Mouse (Mus musculus) naive thymus-derived CD4-positive, alpha-beta T cell, adult 2 months (primary cell): Measurements from ENCODE around the gene Lrrc4.

Experiments
- DNase-seq: peaks from one replicate; pipeline ENCODE4 v3.0.0-alpha.2; 2011; ENCODE audit warnings: low read depth

Lrrc4 gene

DNA sequence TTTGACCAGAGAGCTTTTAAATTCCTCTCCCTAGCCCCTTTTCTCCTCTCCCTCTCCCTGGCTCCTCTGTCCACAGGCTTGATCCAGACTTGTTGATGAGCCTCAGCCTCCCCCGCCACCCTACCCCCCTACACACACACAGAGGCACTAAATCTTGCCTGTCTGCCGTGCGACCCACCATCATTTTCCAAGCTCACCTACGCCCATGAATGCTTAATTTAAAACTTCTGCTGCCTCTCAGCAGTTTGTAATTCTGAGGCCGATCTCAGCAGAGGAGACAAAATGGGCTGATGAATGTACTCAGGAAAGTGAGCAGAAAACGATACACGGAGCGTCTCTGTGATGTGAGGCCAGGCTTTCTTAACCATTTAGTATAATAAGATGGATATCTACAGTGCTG, 23.1 kb upstream of the Lrrc4 start:
- DNase-seq, result no peak

DNA sequence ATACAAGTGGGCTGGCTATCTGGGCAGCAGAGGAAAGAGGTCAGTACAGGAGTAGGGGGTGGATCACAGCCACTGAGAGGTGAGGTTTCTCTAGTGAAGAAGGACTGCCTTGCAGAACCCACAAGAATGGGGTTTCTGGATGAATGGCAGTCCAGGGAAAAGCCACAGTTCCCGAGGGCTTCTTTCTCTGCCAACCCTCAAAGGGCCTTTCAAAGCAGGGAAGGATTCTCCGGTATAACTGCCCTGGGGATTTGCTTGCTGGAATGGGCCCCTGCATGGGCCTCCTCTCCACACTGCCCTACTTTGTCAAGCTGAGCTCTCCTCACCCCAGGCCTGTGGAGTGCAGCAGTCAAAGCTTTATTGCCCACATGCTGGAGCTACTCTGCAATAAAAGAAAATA, 22.1 kb upstream of the Lrrc4 start:
- DNase-seq, result no peak

DNA sequence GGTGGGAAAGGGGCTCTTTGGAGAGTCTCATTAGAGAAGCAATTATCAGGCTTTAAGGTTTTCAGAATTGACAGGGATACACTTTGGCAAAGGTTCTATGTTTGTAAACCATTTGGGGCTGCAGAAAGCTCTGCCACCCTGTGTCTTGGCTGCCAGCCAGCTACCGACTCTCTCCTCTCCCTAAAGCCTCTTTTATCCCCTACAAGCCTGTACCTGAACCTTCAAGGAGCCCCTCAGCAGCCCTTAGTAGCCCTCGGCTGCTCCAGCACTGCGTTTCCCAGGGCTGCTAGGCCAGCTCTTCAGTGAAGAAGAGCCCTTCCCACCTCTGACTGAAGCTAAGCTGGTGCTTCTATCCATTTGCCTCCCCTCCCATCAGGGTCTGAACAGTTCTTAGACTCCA, 21.6 kb upstream of the Lrrc4 start:
- DNase-seq, result no peak

DNA sequence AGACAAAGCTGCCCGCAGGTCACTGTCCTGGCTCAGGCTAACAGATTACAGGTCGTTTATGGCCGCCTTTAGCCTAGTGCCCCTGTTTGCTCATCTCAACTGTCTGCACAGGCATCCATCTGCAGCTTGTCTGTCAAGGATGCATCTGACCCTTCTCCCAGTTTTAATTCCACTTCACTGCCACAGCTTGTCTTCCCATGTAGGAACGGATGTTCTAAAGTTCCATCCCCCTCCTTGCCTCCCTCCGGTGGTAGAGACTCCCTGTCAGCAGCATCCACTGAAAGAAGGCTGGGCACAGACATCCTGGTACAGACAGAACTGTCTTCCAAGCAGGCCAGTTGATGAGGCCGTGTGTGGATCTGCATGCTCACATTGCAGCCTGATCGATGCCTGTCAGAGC, 20.8 kb upstream of the Lrrc4 start:
- DNase-seq, result no peak

DNA sequence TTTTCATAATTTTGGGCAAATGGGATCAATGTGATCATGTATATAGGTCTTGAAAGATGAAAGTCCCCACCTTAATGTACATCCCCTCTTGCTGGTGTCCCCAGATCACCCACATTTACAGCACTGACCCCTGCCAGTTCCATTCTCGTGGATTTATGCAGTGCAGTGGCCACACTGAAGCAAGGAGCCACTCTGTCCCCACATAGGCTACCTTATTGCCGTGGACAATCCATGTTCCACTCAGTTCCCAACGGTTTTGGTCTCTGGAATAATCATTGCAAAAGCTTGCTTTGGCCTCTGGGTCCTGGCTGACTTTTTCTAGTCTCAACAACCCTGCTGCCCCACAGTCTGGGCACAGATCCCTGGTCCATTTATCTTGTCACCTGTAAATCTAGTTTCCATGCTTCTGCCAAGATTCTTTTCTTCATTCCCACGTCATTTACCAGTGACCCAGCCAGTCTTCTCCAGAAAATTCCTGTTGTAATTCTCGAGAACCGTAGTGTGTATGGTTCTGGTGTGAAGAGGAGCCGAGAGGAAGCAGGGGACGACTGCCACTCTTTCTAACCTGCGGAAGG, 18.9 kb upstream of the Lrrc4 start:
- DNase-seq, result no peak

DNA sequence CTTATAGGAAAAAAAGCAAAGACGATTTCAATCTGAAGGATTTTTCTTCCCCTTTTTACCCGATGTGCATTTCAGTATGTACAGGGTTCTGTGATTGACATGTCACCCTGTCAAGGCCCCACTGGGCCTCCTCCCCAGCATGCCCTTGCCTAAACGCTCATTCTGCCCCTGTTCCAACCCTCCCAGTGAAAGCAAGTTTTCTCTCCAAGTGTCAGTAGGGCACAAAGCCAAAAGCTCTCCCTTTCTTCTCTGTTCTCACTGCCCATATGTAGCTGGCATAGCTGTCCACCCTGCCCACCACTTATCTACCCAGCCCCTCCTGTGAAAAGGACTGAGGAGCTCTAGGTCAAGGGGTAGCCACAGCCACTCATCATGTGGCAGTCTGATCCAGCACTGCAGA, 17.8 kb upstream of the Lrrc4 start:
- DNase-seq, result no peak

DNA sequence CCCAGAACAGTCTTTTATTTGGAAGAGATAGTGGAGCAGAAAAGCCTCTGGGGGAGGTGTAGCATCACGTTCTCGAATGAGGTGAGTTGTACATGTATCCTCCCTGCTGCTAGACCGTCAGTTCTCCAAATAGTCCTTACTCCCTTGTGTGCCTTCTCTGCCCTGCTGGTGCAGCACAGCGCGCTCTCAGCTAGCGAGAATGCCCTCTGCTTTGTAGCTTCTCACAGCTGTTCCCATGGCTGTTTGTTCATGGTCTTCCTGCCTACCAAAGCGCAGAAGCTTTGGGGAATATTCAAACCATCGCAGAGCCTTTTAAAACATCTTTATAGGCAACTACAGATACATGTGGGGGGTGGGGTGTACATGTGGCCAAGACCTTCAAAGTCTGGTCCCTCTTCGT, 17.3 kb upstream of the Lrrc4 start:
- DNase-seq, result no peak

DNA sequence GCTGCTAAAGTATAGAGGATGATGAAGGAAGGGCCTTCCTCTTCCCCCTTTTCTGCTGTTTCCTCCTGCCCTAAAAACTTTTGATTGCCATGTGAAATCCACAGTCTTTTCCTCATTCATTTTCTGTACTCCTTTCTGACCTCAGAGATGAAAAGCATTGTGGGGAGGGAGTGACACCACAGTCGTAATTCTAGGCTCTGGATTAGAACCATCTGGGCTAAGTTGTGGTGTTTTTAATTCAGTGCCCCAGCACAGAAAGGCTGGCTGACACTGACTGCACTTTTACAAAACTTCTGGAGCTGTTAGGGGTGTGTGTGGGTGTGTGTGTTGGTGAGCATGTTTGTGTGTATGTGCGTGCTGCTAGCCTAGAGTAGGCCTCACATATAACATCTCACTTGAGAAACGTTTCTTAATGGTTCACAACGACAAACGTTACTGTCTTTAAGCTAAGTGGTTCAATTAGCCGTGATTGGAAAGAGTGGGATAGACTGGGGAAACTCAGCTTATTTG, 16.8 kb upstream of the Lrrc4 start:
- DNase-seq, result no peak

DNA sequence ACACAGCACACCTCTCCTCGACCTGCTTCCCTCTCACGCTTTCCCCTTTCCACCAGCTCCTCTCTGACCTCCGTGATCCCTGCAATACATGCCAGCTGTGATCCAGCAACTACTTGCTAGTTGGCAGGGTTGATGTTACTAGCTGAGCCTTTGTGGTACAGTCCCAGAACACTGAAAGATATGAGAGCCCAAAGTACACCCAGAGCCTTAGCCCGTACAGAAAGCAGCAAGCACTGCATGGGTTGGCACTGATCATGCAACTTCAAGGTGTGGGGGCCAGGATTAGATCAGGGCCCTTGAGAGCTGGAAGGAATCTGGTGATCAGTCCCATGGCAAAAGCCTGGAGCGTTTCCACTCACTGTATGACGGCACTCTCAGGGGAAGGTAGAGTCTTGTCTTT, 16.1 kb upstream of the Lrrc4 start:
- no peak for DNase-seq

DNA sequence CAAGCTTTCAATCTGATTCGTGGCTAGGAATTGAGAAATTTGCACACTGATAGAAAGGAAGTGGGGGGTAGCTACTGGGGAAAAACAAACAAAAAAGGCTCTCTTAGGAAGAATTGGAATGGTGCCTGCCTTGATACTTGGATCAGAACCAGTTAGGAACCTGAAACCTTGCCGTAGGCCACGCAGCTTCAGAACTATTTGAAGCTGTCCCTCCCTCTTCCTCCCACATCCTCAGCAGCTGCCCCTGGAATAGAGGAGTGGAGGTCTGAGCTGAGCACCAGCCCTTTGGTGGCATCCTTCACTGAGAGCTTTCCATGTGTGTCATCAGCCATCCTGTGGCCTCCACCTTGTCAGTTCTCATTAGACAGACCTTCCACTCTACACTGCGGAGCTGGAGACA, 14.1 kb upstream of the Lrrc4 start:
- no peak for DNase-seq

DNA sequence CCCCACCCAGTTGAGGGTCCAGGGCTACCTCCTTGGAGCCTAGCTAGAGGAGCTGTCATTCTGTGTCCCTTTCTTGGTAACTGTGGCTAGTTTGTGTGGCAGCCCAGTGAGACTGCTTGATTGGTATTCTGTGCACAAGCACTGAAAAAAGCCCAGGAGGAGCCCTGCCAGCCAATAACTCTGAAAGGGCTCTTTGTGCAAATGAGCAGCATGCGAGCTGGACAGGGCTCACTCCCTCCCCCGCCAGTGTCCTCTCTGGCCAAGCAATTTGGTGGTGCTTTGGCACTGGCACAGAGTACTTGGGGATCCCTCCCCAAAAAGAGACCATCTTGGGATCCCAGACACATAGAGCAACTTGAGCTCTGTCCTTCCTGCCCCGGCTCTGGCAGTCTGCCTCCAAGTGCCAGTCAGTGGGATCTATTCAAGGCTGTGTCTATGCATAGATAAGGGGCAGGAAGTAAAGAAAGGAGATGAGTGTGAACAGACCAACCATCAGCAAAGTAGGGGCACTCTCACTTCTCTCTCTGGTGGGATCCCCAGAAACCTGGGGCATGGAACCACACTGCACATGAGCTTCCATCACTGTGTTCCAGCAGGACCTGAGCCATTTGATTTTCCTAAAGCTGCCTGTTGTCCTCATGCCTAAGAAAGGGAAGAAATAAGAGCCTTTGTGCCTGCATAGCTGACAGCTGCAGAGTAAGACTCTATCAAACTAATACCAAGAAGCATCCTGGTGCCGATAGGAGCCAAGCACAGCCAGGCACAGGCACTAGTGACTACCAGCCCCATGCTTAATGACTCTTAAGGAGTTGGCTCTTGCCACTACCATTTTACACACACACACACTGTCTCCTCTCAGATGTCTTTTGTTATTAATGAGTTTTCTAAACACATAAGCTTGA, 11.1 kb upstream of the Lrrc4 start:
- no peak for DNase-seq

DNA sequence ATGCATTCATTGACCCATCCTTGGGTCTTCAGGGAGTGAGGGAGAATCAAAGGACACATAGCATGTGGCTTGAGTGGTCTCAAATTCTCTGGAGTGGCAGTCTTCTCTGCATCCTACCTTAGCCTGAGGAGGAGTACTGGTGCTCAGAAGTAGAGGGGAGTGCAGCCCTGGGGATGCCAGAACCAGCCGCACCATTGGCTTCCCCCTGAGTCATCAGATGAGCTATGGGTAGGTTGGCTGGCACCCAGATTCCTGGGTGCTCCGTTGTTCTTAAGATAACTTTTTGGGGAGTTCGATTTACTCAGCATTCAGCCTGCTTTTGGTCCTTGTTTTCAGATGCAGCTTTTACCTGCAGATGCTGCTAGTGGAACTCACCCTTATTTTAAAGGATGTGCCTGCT, 10.0 kb upstream of the Lrrc4 start:
- no peak for DNase-seq

DNA sequence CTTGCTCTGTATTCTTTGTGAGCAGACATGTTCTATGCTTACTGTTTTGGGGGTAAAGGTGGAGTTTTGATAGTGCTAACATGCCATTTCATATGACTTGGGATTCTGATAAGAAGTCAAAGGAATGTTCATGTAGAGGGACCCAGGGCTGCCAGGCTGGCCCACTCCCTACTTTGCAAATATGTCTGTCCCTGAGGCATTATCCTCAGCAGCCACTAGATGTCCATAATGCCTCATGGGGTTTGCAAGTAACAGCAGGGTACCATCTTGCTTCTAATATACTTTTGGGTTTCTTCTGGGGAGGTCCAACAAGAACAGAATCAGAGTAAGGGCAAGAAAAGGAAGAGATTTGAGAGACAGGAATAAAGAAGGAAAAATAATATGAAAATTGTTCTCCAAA, 5.1 kb upstream of the Lrrc4 start:
- no peak for DNase-seq

DNA sequence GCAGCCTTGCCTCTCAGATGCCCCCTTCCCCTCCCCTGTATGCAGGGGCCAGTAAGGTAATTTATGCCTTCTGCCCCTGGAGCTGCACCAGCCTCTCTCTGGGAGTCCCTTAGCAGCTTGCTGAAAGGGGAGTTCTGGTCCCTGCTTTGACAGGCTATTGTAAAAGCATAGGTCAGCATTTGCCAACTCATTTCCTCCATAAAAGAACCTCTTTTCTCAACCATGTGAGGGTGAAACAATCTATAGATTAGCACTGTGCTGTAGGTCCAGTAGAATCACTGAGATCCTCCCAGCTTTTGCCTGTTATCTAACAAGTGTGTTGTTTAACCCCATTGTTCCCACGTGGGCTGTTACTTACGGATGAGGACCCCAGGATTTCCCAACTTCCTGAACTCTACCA, 2.5 kb upstream of the Lrrc4 start:
- DNase-seq, result no peak

DNA sequence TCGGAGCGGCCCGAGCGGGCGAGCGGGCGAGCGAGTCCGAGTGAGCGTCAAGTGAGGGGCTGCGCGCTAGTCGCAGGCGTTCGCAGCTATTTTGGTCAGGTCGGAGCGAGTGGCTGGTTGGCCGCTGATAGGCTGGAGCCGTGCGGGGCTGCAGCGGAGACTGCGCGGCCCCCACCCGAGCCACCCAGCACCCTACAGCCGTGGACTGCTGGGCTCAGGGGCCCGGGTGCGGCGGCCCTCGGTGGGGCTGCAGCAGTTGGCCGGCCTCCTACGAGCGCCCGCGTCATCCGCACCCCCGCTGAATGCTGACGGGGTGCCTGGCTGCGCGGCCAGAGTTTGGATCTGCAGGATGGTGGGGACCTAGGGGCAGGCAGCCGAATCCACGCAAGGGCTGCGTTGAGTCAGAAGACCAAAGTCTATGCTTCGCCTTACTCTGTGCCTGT, 1.9 kb upstream of the Lrrc4 start:
- no peak for DNase-seq

DNA sequence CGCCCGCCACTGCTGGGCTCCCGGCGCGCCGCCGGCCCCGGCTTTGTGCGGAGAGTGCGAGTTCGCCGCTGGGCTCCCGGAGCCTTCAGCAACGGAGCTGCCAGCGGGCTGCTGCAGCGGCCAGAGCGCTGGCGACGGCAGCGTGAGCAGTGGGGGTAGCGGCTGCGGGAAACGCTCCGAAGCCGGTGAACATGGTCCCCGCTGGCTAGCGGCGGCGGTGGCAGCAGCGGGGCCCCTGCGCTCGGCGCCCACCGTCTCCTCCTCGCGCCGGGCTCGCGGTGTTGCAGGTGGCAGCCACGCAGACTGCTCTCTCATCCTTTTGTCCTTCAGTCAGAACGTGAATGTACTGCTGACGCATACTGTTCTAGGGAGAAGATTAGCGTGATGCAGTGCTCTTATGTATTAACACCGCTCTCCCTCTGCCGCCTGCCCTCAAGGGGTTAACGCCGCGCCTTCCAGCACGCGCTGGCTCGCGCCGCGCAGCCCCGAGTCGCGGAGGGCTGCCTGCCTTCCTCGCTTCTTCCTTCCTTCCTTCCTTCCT, 1.3 kb upstream of the Lrrc4 start:
- peak; percentile 7 for DNase-seq

DNA sequence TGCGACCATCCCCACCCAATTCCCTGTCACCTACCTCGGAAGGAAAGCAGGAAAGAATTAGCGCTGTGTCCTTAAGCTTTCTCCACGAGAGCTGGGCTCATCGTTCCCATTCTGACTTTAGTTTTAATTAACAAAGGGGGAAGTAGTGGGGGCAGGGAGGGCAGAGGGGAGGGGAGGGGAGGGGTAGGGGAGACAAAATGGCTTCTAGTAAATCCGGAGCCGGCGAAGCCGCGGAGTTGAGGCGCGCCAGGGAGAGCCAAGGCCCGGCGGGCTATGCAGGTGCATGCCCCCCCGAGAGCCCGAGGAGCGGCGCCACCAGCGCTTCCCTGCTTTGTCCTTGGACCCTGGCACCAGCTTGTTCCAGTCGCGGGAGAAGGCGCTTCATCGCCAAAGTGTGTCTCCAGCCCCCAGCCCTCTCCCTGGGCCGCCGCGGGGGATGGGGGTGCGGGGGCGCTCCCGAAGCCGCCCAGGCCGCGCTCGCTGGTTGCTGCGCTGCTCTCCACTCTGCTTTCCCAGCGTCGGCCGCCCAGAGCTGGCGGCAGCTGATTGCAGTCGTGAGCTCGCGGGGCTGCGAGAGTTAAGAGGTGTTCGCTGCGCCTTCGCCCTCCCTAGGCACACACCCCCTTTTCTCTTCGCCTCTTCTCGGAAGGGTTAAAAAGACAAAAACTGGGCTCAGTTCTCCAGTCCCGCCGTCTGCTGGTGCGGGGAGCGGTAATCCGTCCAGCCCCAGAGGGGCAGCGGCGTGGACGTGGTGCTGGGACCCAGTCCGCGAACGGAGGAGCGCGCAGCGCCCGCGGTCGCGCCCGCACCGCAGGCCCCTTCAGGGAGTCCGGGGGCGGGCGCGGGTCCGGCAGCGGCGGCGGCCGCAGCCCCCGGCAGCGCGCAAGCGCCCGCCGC, 555 bp upstream of the Lrrc4 start:
- DNase-seq, result peak; percentile 11

DNA sequence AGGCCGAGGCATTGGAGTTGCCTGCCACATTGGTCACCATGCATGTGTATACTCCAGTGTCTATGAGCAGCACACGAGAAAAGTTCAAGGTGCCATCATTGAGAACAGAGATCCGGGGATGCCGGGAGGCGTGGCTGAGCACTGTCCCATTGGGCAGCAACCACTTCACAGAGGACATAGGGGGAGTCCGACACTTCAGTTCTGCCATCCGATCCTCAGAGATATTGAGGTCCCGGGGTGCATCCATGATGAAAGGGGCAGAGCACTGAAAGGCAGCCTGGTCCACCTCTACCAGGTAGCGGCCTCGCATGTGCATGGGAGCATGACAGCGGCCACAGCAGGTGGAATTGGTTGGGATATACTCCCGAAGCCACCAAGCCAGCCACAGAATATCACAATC, 1.2 kb downstream of the Lrrc4 start:
- no peak for DNase-seq

DNA sequence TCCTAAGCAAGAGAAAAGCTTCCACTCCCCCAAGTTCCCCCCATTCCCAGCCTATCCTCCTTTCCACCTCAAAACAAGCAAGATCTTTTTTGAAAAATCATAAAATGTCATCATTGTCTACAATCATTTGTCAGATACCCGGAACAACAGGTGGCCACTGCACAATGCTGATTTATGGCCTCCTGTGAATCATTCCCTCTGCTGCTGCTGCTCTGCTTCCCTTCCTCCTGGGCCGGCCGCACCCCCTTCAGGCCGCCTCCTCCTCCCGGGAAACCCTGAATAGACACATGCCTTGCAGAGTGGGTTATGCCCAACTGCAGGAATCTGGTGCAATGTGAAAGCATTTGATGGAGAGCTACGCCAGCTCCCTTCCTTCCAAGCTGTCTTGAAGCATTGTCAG, 3.0 kb downstream of the Lrrc4 start:
- no peak for DNase-seq

DNA sequence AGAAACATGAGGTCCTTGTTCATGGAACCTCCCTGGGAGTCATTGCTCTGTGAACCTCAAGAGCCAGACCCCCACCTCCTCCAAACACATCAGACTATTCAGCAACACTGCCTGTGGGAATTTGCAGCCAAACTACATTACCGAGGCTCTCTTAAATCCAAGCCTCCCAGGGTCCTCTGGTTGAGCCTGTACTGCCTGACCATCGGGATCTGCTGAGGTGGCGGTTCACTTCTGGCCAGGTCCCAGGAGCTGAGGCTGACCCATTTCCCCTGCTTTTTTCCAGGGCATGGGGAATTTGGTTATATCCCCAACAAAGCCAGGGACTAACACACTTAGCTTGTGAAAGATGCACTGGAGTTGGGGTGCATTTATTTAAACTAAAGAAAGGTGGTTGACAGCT, 4.0 kb downstream of the Lrrc4 start:
- no peak for DNase-seq

DNA sequence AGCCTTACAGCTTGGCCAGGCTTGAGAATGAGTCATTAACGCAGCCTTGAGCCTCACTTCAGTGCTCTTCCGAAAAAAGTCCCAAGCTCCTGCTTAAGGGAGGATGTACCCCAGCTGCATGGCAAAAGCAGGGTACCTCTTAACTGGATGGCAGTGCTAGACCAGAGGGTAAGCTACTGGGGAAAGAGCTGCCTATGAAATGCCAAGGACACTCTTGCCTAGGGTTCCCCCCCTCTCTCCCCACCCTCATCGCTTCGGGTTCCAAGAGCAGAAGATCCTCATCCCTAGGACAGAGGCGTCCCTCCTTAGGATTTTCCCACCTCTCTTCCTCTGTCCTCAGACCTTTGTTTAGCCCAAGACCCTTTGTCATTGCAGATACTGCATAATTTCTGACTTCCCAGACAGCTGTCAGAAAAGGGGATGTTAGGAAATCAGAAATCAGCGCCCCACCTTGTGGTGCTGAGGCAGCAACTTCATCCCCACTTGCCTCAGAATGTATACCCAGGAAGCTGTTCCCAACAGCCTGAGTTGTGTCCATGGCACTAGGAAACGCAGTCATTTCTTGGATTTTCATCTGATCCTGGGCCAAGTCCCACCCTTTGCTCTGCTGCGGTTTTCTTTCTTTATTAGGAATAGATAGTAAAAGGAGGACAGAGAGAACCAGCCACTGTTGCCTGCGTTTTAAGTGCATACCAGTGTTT, 4.7 kb downstream of the Lrrc4 start:
- DNase-seq, result no peak

DNA sequence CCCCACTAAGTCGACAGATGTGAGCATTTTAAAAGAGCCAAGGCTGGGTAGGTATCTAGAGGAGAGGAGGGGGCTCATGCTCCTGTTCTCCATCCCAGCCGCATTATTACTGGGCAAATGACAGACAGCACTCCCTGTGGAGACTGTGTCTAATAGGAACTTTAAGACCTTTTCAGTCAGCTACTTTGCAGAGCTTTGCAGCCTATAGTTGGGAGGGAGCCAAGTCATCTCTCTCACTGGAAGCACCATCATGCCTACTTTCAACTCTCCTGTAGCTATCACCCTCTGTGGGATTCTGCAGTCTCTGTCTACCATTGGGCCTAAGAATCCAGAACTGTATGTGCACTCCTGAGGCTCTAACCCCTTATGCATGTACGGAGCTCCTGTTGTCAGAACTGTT, 5.7 kb downstream of the Lrrc4 start:
- DNase-seq, result no peak
